Mouse (Mus musculus) mesoderm, embryonic 11.5 days (tissue): ENCODE measurements around the gene Tepp.

Experiments used
- DNase-seq: peaks from one replicate; pipeline ENCODE4 v3.0.0-alpha.2; 2012; ENCODE audit warnings: low read depth, low spot score

Gene Tepp

DNA sequence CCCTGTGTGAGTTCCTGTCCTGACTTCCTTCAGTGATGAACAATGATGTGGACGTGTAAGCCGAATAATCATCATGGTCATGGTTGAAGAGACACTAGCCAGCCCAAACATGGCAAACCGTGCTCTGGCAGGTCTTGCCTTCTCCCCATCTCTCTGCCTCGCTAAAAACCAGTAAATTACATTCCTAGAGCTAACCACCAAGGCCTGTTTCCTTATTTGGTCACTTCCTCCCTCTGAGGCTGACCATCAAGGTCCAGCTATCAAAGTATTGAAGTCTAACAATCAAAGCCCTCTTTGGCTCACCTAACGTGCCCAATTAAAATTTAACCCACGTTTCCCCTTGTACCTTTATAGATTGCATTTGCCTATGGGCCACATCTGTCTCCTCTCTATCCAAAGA lies 51.9 kb downstream of the Tepp start:
- DNase-seq: no peak

DNA sequence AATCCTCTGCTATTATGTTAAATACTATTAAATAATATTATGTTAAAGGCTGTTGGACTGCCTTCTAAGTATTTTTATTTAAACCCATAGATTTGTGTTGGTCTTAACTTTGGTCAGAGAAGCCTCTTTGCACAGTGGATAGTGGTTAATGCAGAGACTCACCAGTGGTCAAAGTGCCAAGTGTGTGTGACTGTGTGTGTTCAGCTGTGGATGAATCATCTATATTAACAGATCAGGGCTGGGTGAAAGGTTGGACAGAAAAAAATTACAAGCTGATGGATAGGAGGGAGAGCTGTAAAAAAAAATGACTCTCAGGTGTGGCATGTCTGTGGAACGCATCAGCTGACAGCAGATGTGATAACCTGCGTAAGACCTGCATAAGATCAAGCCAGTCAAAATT lies 53.5 kb downstream of the Tepp start:
- no peak for DNase-seq

DNA sequence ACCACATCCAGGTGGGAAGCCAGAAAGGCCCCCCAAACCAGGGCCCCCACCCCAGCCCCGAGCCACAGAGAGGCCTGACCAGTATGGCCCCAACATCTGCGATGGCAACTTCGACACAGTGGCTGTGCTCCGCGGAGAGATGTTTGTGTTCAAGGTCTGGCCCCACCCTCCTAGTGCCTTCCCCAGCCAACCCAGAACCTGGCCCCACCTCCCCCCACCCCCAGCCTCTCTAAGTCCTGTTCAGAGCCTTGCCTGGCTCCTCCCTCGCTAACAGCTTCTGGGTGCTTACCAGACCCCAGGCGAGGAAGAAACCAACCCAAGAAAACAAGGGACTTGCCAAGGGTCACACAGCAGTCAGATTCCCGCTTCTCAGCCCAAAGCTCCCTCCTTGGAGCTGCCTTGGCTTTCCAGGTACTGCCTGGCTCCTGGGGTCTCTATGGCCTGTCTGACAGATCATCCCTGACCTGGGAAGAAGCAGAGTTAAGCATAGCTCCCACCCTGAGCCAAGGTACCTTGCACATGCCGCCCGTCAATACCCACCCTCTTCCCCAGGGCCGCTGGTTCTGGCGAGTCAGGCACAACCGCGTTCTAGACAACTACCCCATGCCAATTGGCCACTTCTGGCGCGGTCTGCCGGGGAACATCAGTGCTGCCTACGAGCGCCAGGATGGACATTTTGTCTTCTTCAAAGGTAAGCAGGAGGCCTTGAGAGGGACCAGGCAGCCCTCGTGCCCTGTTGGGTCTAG lies 59.4 kb downstream of the Tepp start:
- peak; percentile 30 for DNase-seq

DNA sequence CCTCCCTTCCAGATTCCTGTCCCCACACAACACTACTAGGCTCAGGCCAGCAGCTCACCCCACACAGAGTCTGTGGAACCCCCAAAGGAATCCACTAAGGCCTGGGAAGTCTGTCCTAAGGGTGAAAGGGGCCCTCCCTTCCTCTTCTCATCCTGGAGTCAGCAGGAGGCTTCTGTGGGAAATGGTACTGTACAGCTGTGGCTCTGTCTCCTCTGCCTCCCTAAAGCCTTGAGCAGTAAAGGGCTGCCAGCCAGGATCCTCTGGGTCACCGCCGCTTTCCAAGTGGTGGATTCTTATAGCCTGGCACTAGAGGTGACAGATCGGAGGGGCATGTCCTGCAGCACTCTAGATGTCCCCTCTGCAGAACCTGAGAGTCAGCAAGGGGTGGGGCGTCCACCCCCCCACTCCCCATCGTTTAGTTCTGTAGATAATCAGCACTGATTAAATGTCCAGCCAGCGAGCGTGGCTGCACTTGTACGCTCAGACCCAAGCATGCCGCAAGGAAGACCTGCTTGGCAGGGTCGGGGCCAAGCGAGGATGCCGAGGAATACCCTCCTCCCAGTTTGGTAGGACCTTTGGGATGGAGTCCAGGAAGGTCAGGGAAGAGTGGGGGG lies 63.1 kb downstream of the Tepp start:
- DNase-seq: no peak

DNA sequence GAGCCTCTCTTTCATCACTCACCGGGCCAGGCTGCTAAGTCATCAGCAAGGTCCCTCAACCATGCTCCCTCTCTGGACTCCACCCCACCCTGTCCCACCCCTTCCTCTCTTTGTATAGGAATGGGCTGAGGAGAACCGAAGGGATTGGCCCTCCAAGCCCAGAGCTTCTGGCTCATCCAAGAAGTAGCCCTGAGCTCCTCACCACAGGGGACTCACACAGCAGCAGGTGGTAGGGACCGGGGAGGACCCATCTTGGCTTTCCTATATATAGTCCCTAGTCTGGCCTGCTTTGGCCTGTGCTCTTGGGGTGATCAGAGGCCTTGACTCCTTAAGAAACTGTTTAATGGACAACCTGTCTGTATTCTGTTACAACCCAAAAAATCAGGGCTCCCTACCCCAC lies 64.1 kb downstream of the Tepp start:
- no peak for DNase-seq

DNA sequence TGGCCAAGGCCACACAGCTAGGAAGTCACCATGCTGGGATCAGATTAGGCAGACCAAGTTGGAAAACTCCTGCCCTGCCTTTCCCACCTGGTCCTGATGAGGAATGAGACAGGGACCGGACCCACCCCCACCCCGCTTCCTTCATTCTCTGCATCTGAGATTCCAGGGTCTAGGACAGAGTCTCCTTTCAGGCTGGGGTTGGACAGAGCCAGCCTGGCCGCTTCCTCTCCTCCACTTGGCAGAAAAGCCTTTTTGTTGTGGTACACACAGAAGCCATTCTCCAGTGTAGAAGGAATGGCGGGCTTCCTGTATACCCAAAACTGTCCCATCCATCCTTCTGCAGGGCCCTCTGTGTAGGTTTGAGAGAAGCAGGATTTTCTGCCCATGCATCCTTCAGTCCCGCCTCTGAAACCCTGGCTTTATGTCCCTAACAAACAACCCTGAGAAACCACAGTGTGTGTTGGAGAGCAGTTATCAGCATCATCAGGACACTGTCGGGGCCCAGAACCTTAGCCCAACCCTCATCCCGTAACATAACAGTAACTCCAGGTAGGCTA lies 65.1 kb downstream of the Tepp start:
- DNase-seq: no peak
